Mouse (Mus musculus): ENCODE measurements around the gene Olfr969. TPM values are rescaled to one million over a fixed set of nuclear protein-coding genes. Genes with fewer than 3 reads are reported as not detected.

Gene Olfr969
- not detected for total RNA-seq (2023)

GRCm38 (mm10) chr9:39790558-39790957, at the start of gene Olfr969:
TSS of gene Olfr969 (plus strand) at chr9:39790945.

GRCm38 (mm10) chr9:39745949-39746348, 44.8 kb upstream of the Olfr969 start, which contains the start of gene Olfr967:
TSS of gene Olfr967 (plus strand) at chr9:39746249.

DNA sequence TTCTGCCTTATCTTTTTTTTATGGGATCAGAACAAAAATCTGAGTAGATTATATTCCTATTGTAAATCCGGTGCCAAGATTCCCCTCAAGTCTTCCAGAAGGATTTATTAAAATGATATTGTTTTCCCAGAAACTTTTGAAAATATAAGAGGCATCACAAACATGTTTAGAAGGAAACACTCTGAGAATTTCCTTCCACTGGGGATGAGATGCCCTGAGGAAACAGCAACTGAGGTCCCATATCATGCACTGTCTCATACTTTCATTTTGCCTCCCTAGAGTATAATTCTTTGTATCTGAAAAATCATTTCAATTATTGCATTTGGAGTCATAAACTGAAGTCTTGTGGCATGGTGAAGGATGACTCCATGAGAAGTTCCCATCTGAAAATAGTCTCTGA, 7.6 kb upstream of the Olfr969 start, which contains the start of gene Olfr968:
TSS of gene Olfr968 (minus strand) at position 101 of the 400 bp plus-strand sequence.

DNA sequence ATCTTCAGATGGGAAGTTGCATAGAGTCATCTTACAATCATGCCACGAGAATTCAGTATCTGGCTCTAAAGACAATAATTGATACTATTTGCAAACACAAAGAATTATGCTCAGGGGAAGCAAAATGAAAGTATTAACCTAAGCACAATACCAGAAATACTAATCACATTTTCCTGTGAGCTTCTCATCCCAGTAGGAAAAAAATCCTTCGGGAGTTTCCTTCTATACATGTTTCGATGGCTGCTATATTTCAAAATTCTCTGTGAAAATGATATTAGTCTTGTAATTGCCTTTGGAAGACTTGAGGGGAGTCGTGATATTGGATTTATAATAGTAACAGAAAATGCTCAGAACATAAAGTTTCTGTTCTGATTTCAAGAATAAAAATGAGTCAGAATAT, 17.8 kb downstream of the Olfr969 start, which contains the start of gene Olfr970:
TSS of gene Olfr970 (plus strand) at position 301 of the 400 bp plus-strand sequence.

DNA sequence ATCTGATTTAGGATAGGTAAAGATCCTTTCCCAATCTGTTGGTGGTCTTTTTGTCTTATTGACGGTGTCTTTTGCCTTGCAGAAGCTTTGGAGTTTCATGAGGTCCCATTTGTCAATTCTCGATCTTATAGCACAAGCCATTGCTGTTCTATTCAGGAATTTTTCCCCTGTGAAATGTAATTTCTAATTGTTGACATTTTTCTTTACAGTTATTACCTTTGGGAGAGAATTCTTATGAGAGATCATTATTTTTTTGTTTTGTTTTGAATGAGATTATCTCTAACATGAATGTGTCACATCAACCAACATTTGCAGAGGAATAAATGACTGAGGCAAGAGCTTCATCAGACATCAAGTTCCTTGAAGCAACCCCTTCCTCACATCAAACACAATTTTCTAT, 45.8 kb downstream of the Olfr969 start, which contains the start of gene Olfr971:
TSS of gene Olfr971 (plus strand) at position 301 of the 400 bp plus-strand sequence.

Other genes with a start within 250 kb of the Olfr969 start
- not detected for gene Olfr958, start 236.9 kb upstream of the Olfr969 start, total RNA-seq (2023)
- not detected for gene Olfr959, start 215.4 kb upstream of the Olfr969 start, total RNA-seq (2023)
- gene AW551984, start 186.5 kb upstream of the Olfr969 start, total RNA-seq (2023), result under 1 TPM in 1 of 2 experiments, not detected in 1; 0.09 TPM
- gene Olfr148, start 180.3 kb upstream of the Olfr969 start, total RNA-seq (2023), result not detected
- gene Olfr960, start 169.6 kb upstream of the Olfr969 start, total RNA-seq (2023), result not detected
- not detected for gene Olfr961, start 145.9 kb upstream of the Olfr969 start, total RNA-seq (2023)
- gene Olfr963, start 123.7 kb upstream of the Olfr969 start, total RNA-seq (2023), result not detected
- not detected for gene Olfr149, start 83.8 kb upstream of the Olfr969 start, total RNA-seq (2023)
- gene Olfr965, start 79.6 kb upstream of the Olfr969 start, total RNA-seq (2023), result not detected
- not detected for gene Olfr150, start 60.0 kb upstream of the Olfr969 start, total RNA-seq (2023)
- not detected for gene Olfr967, start 44.7 kb upstream of the Olfr969 start, total RNA-seq (2023)
- gene Olfr968, start 7.7 kb upstream of the Olfr969 start, total RNA-seq (2023), result not detected
- gene Olfr970, start 17.9 kb downstream of the Olfr969 start, total RNA-seq (2023), result not detected
- gene Olfr971, start 45.9 kb downstream of the Olfr969 start, total RNA-seq (2023), result not detected
- gene Olfr972, start 75.5 kb downstream of the Olfr969 start, total RNA-seq (2023), result not detected
- gene Olfr229, start 116.4 kb downstream of the Olfr969 start, total RNA-seq (2023), result not detected
- not detected for gene Olfr974, start 146.6 kb downstream of the Olfr969 start, total RNA-seq (2023)
- not detected for gene Olfr975, start 161.1 kb downstream of the Olfr969 start, total RNA-seq (2023)
- gene Olfr976, start 170.2 kb downstream of the Olfr969 start, total RNA-seq (2023), result not detected
- gene Olfr978, start 201.2 kb downstream of the Olfr969 start, total RNA-seq (2023), result not detected
- not detected for gene Olfr979, start 212.5 kb downstream of the Olfr969 start, total RNA-seq (2023)
- not detected for gene Olfr980, start 218.6 kb downstream of the Olfr969 start, total RNA-seq (2023)
- gene Olfr981, start 230.5 kb downstream of the Olfr969 start, total RNA-seq (2023), result not detected